Mouse (Mus musculus) kidney, adult 2 months (tissue): Measurements from ENCODE around the gene Plau. TPM values are rescaled to one million over a fixed set of nuclear protein-coding genes. Genes with fewer than 3 reads are reported as not detected.

ENCODE experiments used
- DNase-seq: peaks from one replicate; pipeline ENCODE4 v3.0.0; 2021
- H3K27ac ChIP-seq: fragments of 200-500 bp; 2 replicates; pipeline ENCODE4 v1.5.1; 2012; ENCODE audit warnings: low read depth, low read length, control low read depth, inconsistent platforms; ENCODE audit not compliant: insufficient read depth
- H3K27me3 ChIP-seq: fragments of 200-500 bp; replicated peaks from 2 replicates; pipeline ENCODE4 v1.6.1; 2012; ENCODE audit warnings: mild to moderate bottlenecking, moderate library complexity, low read length, inconsistent platforms; ENCODE audit not compliant: control insufficient read depth, insufficient read depth
- H3K36me3 ChIP-seq: fragments of 200-500 bp; 2 replicates; pipeline ENCODE4 v1.6.1; 2012; ENCODE audit warnings: mild to moderate bottlenecking, moderate library complexity, low read length, inconsistent platforms; ENCODE audit not compliant: control insufficient read depth, insufficient read depth
- H3K4me1 ChIP-seq: fragments of 200-500 bp; 2 replicates; pipeline ENCODE4 v1.6.1; 2011; ENCODE audit warnings: low read length; ENCODE audit not compliant: control insufficient read depth, insufficient read depth
- H3K4me3 ChIP-seq: fragments of 200-500 bp; 2 replicates; pipeline ENCODE4 v1.5.1; 2011; ENCODE audit warnings: mild to moderate bottlenecking, low read depth, low read length, control low read depth; ENCODE audit not compliant: insufficient read depth
- CTCF ChIP-seq: fragments of 200-500 bp; conservative IDR thresholded peaks from 2 replicates; pipeline ENCODE4 v1.5.1; 2011; ENCODE audit warnings: low read depth, mild to moderate bottlenecking, control low read depth, low read length, moderate library complexity, mixed read lengths; ENCODE audit not compliant: insufficient read depth, insufficient read length
- POLR2A ChIP-seq: fragments of 200-500 bp; IDR thresholded peaks from one replicate; pipeline ENCODE4 v1.6.1; 2011; ENCODE audit warnings: low read depth, low read length, control low read depth
- WGBS: fragments of 180-500 bp; shearing (Covaris S2); methylation state at CpG from one replicate; pipeline ENCODE4 v1.1.7; 2018; 5-methylcytosine and 5-hydroxymethylcytosine counted together
- polyA plus RNA-seq: library from polyadenylated mRNA; depleted of rRNA; stranded (reverse); fragments of >200 nt; gene quantifications from 2 replicates; pipeline ENCODE4 v1.2.3, GENCODE M21; 2012

The Plau gene
- polyA plus RNA-seq, 1 experiment = 276 TPM

- no peak for TF ChIP-seq CTCF
- no peak for TF ChIP-seq POLR2A
- DNase-seq = no peak
- WGBS = 6% methylated on average over 10 of the region's 10 CpGs
- peaks cover 21% of the 10 kb centered on the region for H3K36me3 ChIP-seq
- peaks cover 4% of the 10 kb centered on the region; the same call in 1 of the 2 replicates for H3K4me1 ChIP-seq
- H3K27ac ChIP-seq = peak overlapping the region; percentile 97
- no peaks in the 10 kb centered on the region for H3K27me3 ChIP-seq
- peak overlapping the region; percentile 98 for H3K4me3 ChIP-seq
Measured at GRCm38 (mm10) chr14:20836905-20837376, 481 bp downstream of the Plau start.

- Histone ChIP-seq H3K4me3 (peak overlapping the region; percentile 98), H3K27ac (peak overlapping the region; percentile 97), H3K36me3 (peaks cover 27% of the 10 kb centered on the region), H3K27me3 (no peaks in the 10 kb centered on the region), H3K4me1 (peaks cover 4% of the 10 kb centered on the region; the same call in 1 of the 2 replicates)
- WGBS = 47% methylated on average over 7 of the region's 7 CpGs
- DNase-seq = peak; percentile 36
- no peak for TF ChIP-seq CTCF
- TF ChIP-seq POLR2A = no peak
Measured at GRCm38 (mm10) chr14:20837681-20838080, 1.2 kb downstream of the Plau start.

GRCm38 (mm10) chr14:20841526-20841925 lies 5.1 kb downstream of the Plau start:
- 68% methylated on average over 2 of the region's 2 CpGs for WGBS
- peak; percentile 23 for DNase-seq
- Histone ChIP-seq H3K27ac (peak overlapping the region; percentile 92), H3K4me3 (0 out of 2 replicates have a peak overlapping the region, but pooled peaks have one; percentile 10), H3K36me3 (peaks cover 32% of the 10 kb centered on the region), H3K27me3 (no peaks in the 10 kb centered on the region), H3K4me1 (peaks cover 14% of the 10 kb centered on the region)
- TF ChIP-seq POLR2A (no peak), CTCF (no peak)

GRCm38 (mm10) chr14:20842629-20843028 lies 6.2 kb downstream of the Plau start:
- peak overlapping the region; percentile 92 for H3K27ac ChIP-seq
- 38% methylated on average over 3 of the region's 3 CpGs for WGBS
- peak; percentile 60 for DNase-seq

GRCm38 (mm10) chr14:20844126-20844525 lies 7.7 kb downstream of the Plau start:
- Histone ChIP-seq H3K36me3 (peaks cover 29% of the 10 kb centered on the region), H3K27me3 (no peaks in the 10 kb centered on the region), H3K27ac (peak overlapping the region; percentile 32), H3K4me1 (peaks cover 20% of the 10 kb centered on the region), H3K4me3 (no peak overlapping the region)
- WGBS = 60% methylated on average over 6 of the region's 6 CpGs
- DNase-seq = peak; percentile 68
- TF ChIP-seq CTCF (no peak), POLR2A (no peak)

More at GRCm38 (mm10) chr14:20842629-20843028, 6.2 kb downstream of the Plau start:
- Histone ChIP-seq H3K4me1 (peaks cover 17% of the 10 kb centered on the region), H3K36me3 (peaks cover 32% of the 10 kb centered on the region), H3K27me3 (no peaks in the 10 kb centered on the region), H3K4me3 (peak overlapping the region; percentile 43)
- no peak for TF ChIP-seq CTCF
- TF ChIP-seq POLR2A = no peak

GRCm38 (mm10) chr14:20844671-20845576 lies 8.5 kb downstream of the Plau start:
- TF ChIP-seq CTCF (no peak), POLR2A (no peak)
- Histone ChIP-seq H3K4me3 (no peak overlapping the region), H3K36me3 (peaks cover 23% of the 10 kb centered on the region; the same call in 1 of the 2 replicates), H3K27me3 (no peaks in the 10 kb centered on the region), H3K4me1 (peaks cover 23% of the 10 kb centered on the region), H3K27ac (peak overlapping the region; percentile 94)
- WGBS = 47% methylated on average over 10 of the region's 10 CpGs
- DNase-seq = peak; percentile 86

GRCm38 (mm10) chr14:20845577-20846088 lies 9.2 kb downstream of the Plau start:
- 46% methylated on average over 9 of the region's 9 CpGs for WGBS
- Histone ChIP-seq H3K4me1 (peaks cover 29% of the 10 kb centered on the region), H3K36me3 (peaks cover 17% of the 10 kb centered on the region; the same call in 1 of the 2 replicates), H3K27ac (peak overlapping the region; percentile 94), H3K4me3 (no peak overlapping the region), H3K27me3 (no peaks in the 10 kb centered on the region)
- no peak for TF ChIP-seq POLR2A
- TF ChIP-seq CTCF = no peak
- DNase-seq = peak; percentile 54
